Mouse (Mus musculus): ENCODE measurements at regions not wholly inside any gene's neighbourhood (a gene's known extent, or its start where the extent isn't known, plus 50 kb on each side); places are given as distances from the start of the nearest gene placed in this dataset.

DNA sequence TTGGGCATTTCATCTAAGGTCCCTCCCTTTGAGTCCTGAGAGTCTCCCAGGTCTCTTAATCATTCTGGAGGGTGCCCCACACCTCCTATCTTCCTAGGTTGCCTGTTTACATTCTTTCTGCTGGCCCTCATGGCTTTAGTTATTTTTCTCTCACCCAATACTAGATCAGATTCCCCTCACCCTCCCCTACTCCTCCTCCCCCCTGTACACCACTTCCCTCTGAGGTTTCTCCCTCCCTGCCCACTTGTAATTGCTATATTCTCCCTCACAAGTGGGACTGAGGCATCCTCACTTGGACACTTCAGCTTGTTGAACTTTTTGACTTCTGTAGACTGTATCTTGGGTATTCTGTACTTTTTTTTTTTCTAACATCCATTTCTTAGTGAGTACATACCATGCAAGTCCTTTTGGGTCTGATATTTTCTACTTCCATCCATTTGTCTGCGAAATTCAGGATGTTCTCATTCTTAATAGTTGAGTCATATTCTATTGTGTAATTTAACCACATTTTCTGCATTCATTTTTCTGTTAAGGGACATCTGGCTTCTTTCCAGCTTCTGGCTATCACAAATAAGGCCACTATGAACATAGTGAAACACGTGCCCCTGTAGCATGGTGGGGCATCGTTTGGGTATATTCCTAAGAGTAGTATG lies 113.3 kb downstream of the 4931408C20Rik start:
- Histone ChIP-seq H3K9me3 (replicated peaks; ENCODE audit: control insufficient read depth, low read length, poor library complexity, severe bottlenecking) (no peaks in the 10 kb centered on the region), H3K4me1 (ENCODE audit: control insufficient read depth, insufficient read depth, low read length) (no peaks in the 10 kb centered on the region), H3K27ac (ENCODE audit: low read length) (no peak overlapping the region), H3K9ac (ENCODE audit: low read depth, low read length) (no peak overlapping the region), H3K27me3 (ENCODE audit: control insufficient read depth, insufficient read depth, low read depth, low read length) (no peaks in the 10 kb centered on the region), H3K4me3 (ENCODE audit: low read depth, low read length) (no peak overlapping the region), H3K36me3 (ENCODE audit: control insufficient read depth, insufficient read depth, low read length) (no peaks in the 10 kb centered on the region), H3K4me2 (ENCODE audit: low read length) (no peak overlapping the region)
- 78% methylated on average over 3 of the region's 3 CpGs for WGBS
- no peak for ATAC-seq

DNA sequence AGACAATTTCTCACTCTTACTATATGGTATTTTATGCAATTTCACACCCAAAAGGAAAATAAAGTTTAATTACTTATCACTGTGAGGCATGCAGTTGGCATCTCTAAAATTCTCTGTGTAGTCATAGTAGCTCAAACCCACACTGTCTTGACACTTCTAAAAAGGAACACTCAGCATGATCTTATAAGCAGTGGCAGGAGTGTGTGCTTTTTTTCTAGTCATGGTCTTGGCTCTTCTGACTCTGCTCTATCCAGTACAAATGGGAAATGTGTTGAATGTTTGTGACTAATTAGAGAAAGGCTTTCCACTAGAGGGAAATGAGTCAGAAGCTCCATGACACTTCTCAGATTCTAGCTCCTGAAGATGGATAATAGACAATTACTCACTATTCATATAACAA lies 127.8 kb downstream of the 4931408C20Rik start:
- Histone ChIP-seq H3K4me2 (ENCODE audit: low read length) (no peak overlapping the region), H3K27ac (ENCODE audit: low read length) (no peak overlapping the region), H3K4me3 (ENCODE audit: low read depth, low read length) (no peak overlapping the region), H3K36me3 (ENCODE audit: control insufficient read depth, insufficient read depth, low read length) (no peaks in the 10 kb centered on the region), H3K9ac (ENCODE audit: low read depth, low read length) (no peak overlapping the region), H3K4me1 (ENCODE audit: control insufficient read depth, insufficient read depth, low read length) (no peaks in the 10 kb centered on the region), H3K9me3 (replicated peaks; ENCODE audit: control insufficient read depth, low read length, poor library complexity, severe bottlenecking) (no peaks in the 10 kb centered on the region), H3K27me3 (ENCODE audit: control insufficient read depth, insufficient read depth, low read depth, low read length) (no peaks in the 10 kb centered on the region)
- no peak for ATAC-seq

DNA sequence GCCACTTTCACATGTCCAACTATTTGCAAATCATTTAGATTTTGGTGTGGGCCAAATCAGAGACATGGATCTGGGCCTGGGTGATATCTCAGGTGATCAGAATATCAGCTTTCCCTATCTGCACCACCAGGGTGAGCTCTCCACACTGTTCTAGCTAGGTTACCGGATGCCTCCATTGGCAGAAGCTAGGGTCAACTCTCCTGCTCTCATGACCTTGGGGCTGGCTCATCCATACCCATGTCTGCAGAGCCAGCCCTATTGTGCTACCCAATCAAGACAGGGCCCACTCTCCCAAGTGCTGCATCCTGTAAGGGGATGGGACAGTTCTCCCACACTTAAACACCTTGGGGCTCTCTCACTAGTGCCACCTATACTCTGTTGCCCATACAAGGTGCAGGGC lies 162.7 kb downstream of the 4931408C20Rik start:
- no peak overlapping the region for H3K9ac ChIP-seq (ENCODE audit: low read depth, low read length)
- WGBS = 88% methylated on average over 1 of the region's 1 CpGs
- H3K36me3 ChIP-seq (ENCODE audit: control insufficient read depth, insufficient read depth, low read length) = no peaks in the 10 kb centered on the region
- H3K4me3 ChIP-seq (ENCODE audit: low read depth, low read length) = no peak overlapping the region
- no peaks in the 10 kb centered on the region for H3K27me3 ChIP-seq (ENCODE audit: control insufficient read depth, insufficient read depth, low read depth, low read length)
- H3K9me3 ChIP-seq (replicated peaks; ENCODE audit: control insufficient read depth, low read length, poor library complexity, severe bottlenecking) = no peaks in the 10 kb centered on the region
- H3K4me1 ChIP-seq (ENCODE audit: control insufficient read depth, insufficient read depth, low read length) = no peaks in the 10 kb centered on the region
- H3K4me2 ChIP-seq (ENCODE audit: low read length) = no peak overlapping the region
- ATAC-seq = no peak
- no peak overlapping the region for H3K27ac ChIP-seq (ENCODE audit: low read length)

DNA sequence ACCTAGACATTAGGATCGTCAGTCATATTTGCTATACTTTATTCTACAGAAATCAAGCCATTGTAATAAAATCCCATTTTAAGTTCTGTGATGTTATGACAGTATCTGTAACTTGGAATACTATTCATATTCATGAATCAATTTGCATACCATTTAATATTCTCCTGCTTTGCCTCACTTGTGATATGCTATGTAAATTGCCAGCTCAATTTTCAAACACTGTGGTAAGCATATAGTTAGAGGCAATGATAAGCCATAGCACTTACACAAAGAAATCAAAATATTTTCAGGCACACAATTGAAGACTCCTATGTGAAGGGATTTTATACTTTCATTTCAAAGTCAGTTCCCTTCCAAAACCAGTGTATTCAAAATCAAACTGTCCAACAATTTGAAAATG lies 175.9 kb downstream of the 4931408C20Rik start:
- Histone ChIP-seq H3K4me3 (ENCODE audit: low read depth, low read length) (no peak overlapping the region), H3K27ac (ENCODE audit: low read length) (no peak overlapping the region), H3K9ac (ENCODE audit: low read depth, low read length) (no peak overlapping the region), H3K4me2 (ENCODE audit: low read length) (no peak overlapping the region), H3K4me1 (ENCODE audit: control insufficient read depth, insufficient read depth, low read length) (no peaks in the 10 kb centered on the region), H3K9me3 (replicated peaks; ENCODE audit: control insufficient read depth, low read length, poor library complexity, severe bottlenecking) (no peaks in the 10 kb centered on the region), H3K27me3 (ENCODE audit: control insufficient read depth, insufficient read depth, low read depth, low read length) (no peaks in the 10 kb centered on the region), H3K36me3 (ENCODE audit: control insufficient read depth, insufficient read depth, low read length) (no peaks in the 10 kb centered on the region)
- WGBS = 67% methylated on average over 1 of the region's 1 CpGs
- ATAC-seq = peak; percentile 64; the same call in 1 of the 2 replicates

Data from midbrain, embryonic 16.5 days (tissue).